Mouse (Mus musculus) C2C12 (cell line): ENCODE measurements around the gene Siah1a.

Source experiments
- CEBPB ChIP-seq: IDR thresholded peaks from one replicate; pipeline ENCODE4 v1.6.1; 2011; ENCODE audit warnings: low read depth, mild to moderate bottlenecking, control low read depth, moderate library complexity
- CTCF ChIP-seq: IDR thresholded peaks from one replicate; pipeline ENCODE4 v1.5.1; 2011; ENCODE audit not compliant: control insufficient read depth, insufficient read depth, insufficient read length
- MAX ChIP-seq: IDR thresholded peaks from one replicate; pipeline ENCODE4 v1.6.1; 2011; ENCODE audit warnings: mild to moderate bottlenecking, control low read depth

DNA sequence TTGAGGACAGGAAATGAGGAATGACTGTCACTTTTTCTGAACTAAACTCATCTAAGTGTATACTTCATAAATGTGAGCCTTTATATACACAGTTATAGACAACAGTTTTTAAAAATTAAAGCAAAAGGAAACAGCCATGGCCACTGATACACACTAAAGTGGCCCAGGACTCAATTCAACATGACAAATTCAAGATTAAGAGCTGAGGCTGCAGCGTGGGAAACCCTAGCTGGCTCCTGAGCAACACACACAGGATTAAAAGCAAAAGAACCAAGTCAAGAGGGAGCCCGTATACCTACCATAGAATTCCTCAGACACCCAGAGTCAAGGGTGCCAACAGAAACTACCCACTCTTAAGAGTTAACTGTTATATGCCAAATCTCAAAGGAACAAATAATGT, 24.2 kb downstream of the Siah1a start:
- TF ChIP-seq CTCF (no peak), CEBPB (no peak), MAX (no peak)
